Mouse (Mus musculus): Measurements from ENCODE around the gene Esr2.

The Esr2 gene

DNA sequence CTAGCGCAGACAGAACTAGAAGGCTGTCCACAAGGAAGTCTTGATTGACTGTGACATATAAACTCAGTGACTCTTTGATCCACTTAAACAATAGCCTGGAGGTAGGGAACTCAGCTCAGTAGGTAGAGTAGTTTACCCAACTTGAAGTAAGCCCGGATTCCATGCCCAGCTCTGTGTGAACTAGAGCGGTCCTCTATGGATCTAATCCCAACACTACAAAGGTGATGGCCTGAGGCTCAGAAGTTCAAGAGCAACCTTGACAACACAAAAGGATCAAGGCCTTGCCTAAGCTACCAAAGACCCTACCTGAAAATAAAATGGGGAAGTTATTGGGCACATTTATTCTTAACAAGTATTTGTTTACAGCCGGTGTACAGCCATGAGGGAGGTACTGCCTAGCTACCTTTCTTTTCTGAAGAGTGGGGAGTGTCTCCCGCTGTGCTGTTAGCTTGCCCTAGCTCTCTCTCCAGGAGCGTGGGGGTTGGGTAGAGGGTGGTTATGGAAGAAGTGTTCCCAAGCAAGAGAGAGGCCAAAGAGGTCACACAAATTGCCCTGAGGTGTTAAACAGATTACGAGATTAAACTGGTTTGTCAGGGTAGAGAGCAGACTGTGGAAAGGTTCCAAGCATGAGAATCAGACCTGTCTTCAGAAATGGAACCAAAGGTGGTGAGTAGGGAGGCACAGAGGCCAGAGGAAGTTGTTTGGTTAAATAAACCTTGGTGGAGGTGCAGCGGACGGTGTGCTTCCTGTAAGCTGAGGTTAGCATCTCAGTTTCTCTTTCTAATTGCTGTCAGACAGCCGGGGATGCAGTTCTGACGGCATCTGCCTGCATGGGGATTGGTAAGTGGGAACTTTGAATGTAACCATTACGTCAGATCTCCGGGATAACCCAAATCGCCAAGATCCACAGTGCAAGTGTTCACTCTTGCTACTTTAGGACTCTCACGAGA lies 90.8 kb downstream of the Esr2 start:
- DNase-seq (ENCODE audit: low read depth, low spot score): peak; percentile 90

DNA sequence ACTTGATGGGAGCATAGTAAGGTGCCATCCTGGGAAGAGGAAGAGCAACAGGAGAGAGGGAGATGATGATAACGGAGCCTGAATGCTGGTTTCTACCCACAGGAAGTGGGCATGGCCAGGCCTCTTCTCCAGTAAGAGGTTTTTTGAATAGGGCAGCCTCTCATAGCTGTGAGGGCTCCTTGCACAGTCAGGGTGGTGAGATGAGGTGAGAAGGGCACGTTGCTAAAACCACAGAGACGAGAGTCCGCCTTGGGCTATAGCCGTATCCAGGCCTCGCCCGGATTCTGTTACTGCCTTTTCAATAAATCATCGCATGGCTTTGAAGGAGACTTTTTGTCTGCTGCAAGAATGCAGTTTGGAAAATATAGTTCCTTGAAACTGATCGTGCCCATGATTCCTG lies 92.0 kb downstream of the Esr2 start:
- DNase-seq (ENCODE audit: low read depth, low spot score): no peak

DNA sequence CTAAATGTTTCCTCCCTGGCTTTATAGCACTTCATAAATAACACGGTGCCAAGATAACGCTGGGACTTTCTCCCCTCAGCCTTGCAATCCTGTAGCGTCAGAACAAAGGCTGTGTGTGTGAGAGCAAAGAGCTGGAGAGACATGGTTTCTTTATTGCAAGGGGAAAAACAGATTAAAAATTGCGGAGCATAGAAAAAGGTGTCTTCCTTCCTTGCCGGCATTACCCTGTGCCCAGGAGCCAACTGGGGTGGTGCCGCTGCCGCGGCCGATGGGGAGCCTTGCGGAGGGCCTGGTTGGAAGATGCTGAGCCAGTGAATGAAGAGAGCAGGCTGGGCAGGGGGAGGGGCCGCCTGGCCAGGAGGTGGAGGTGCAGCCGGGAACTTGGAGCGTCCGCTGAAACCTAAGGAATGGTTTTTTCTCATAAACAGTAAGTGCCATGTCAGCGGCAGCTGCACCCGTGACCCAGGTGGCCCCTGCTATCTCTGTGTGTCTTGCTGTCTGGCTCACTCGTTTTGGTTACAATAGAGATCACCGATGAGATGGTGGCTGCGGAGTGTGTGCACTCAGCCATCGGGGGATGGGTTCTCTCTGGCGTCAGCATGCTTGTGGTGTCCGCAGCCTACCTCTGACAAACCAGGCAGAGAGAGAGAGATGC lies 95.4 kb downstream of the Esr2 start:
- DNase-seq (ENCODE audit: low read depth, low spot score): peak; percentile 50

DNA sequence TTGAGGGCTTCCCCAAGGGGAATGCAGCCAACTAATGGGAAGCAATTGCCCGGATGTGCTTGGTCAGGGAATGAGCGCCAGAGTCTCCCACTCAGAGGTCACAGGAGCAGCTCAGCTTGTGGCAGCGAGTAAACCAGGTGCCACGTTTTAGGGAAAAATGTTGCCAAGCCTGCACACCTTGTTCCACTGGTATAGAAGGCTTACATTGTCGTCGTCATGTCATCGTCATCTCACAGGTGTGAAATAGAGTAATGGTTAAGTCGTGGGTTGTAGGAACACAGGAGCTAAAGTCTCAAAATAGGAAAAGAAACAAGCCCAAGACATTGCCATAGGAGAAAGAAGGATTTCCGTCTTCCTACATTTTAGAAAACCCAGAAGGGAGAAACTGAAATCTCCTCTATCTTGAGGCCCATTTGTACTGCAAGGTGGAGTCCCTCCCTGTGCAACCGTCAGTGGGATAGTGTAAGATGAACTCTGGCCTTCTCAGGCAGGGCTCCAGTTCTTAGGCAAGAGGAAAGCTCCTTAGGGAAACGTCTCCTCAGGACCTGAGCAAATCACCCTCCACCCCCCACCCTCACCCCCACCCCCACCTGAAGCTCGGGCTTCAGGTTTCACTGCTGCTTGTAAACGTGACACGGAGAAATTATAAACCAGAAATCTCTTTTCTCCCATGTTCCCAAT lies 96.0 kb downstream of the Esr2 start:
- no peak for DNase-seq (ENCODE audit: low read depth, low spot score)

DNA sequence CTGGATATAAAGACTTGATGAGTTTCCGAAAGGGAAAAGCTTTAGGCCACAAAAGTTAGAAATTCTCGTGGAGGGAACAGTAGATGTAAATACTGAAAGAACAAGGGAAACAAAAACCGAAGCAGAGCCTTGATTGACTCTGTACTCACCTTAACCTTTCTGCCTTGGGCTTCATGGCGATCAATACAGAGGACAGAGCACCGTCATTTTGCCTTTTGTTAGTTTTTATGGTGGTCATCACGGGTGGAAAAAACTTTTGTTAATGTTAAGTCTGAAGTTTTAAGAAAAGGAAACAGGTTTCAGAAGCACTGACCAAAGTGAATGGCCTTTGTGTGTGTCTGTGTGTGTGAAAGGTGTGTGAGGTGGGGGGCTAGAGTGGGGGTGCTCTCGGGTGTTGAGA lies 103.1 kb downstream of the Esr2 start:
- DNase-seq (ENCODE audit: low read depth, low spot score): peak; percentile 26

DNA sequence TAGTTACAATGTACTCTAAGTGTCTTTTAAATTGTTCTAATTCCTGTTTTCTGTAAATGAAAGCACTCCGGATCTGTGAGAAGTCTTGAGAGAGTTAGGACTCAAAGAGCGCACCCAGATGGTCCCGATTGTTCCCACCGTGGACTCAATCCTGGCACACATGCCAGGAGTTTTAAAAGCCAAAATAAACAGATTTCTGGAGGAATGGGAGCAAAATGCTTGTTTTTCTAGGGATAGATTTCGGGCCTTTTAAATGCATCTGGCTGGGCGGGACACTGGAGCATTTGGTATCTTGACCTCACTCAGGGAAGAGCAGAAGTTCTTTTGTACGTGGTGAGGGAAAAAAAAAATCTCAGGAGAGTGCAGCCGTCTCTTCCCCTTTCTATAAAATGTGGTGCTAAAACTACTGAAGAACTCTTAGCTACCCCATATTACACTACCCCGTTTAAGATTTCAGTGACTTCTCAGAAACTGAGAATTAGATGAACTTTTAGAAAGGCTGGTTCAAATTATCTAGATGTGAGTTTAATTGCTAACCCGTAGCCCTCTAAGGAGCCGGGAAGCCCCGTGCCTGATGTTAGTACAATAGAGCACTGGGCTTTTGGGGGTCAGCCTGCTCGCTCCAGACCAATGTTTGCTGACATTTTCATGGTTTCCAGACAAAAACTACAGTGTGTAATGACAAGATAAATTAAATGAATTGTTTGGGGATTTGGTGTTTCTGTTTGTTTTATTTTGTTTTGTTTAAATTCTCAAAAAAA lies 103.8 kb downstream of the Esr2 start:
- peak; percentile 23 for DNase-seq (ENCODE audit: low read depth, low spot score)

DNA sequence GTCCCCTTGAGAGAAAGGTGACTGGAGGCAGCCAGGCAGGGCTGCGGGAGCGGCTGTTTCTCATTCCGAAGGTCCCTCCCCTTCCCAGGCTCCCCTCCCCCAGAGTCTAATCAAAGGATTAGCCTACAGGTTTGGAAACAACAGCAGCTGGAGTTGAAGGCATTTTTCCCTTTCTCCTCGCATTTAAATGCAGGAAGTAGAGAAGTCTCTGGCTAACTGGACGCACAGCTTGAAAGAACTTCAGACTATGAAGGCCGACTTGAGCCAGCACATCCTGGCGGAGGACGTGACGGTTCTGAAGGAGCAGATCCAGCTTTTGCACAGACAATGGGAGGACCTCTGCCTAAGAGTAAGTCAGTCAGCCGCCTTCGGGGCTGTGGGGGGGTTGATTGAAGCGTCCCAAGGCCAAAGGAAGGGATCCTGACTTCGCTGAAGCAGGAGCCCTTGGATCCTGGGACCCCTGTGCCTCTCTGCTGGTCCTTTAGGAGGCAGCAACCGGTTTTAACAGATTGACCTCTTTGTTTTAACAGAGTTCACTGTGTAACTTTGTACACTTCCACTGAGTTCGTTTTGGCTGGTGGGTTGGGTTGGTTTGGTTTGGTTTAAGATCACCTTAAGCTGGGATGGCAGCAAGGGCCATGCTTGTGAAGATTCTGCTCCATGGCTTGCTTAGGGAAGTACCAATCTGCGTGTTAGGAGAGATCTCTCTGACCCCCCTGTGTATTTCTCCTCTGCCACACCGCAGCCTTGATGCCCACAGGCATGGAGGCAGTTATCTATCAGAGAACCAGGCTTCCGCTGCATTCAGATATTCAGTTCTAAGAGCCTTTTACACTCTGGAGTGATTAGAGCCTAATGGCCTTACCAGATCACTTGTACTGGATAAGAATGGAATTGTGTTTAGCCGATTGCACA lies 104.9 kb downstream of the Esr2 start:
- DNase-seq (ENCODE audit: low read depth, low spot score): peak; percentile 95
